Mouse (Mus musculus) layer of hippocampus, adult 9-10 months (tissue): ENCODE results near the gene Gm3106.
"Not testable (repeated sequence)": the region's sequence is repeated elsewhere in the genome, so short reads cannot be mapped to it uniquely, and the experiment has no call there.

ENCODE experiments used
- DNase-seq: peaks from one replicate; pipeline ENCODE4 v3.0.0; 2022; ENCODE audit warnings: low spot score

The Gm3106 gene

GRCm38 (mm10) chr5:94217705-94218104 lies at the start of gene Gm3106:
Gene Gm3106 (plus strand): TSS chr5:94218005.
- DNase-seq = not testable (repeated sequence)
